Mouse (Mus musculus): ENCODE measurements around the gene Cox20.
"Not testable (repeated sequence)": the region's sequence is repeated elsewhere in the genome, so short reads cannot be mapped to it uniquely, and the experiment has no call there.

Cox20 gene

DNA sequence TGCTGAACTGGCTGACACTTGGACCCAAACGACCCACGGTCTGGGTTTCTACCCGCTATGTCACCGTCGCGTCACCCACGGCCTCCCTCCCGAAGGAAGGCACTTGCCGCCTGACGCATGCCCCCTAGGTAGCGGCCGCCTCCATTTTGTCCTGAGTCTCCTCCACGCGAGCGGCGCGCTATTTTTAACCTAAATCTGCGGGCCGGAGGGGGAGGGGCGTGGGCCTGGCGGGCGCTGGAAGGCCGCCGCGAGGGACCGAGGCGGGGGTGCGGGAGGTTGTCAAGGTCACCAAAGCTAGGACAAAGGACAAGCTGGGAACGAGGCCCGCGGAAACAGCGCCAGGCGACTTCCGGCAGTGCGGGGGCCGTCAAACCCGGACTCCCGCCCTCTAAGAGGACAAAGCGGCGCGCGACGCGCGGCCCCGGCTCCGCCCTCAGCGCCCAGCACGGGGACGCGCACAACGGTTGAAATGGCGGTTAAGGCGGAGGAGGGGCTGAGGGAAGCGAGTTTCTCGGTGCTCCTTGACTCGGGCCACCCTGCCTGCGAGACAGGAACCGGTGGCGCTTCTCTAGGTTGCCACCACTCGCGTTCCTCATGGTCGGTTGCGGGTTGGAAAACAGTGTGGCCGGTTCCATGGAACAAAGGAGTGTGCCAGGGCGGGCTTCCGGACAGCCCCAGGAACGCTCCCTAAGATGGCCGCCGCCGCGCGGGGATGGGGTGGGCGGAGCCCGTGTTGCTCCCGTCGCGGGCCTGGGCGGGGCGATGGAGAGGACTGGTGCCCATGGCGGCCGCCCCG, at the start of gene Cox20:
Cox20 (plus strand) TSS at position 742 of the 796 bp plus-strand sequence.
- peak; percentile 98 for DNase-seq

- no peak for DNase-seq
Observed at GRCm38 (mm10) chr1:178270635-178271034, 48.3 kb upstream of the Cox20 start.

DNA sequence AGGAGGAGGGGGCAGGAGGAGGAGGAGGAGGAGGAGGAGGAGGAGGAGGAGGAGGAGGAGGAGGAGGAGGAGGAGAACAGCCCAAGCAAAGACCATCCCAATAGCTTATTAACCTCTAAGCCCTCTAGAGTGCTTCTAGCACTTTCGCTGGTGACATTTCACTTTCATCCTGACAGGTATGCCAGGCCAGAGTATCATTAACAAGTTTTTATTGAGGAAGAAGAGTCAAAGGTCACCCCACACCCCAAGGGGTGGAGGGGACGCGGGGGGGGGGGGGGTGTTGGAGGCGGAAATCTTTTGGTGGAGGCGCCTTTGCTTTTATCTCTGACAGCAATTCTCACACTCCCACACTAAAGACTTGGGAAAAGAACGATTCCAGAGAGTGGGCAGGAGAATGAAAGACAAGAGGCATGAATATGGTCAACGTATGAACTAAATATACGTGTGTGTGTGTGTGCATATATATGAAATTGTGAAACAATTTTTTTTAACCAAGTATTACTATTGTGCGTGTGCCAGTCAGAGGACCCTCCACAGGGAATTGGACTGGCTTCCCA, 43.7 kb upstream of the Cox20 start:
- DNase-seq, result no peak

DNA sequence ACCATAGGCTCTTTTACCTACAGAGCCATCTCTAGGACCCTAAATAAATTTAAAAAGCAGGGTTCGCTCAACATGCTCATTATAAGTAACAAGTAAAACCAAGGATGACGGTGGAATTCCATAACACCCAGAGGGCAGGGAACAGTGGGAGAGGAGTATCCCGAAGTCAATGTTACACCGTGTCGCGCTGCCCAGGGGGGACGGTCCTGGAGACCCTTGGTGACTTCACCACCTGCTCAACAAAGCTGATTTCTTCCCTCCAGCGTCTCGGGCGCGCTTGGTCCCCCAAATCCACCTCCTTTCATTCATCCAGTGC, 43.2 kb upstream of the Cox20 start:
- DNase-seq, result no peak

- DNase-seq, result peak; percentile 53 to 64
Observed at GRCm38 (mm10) chr1:178276054-178276911, 42.6 kb upstream of the Cox20 start.

GRCm38 (mm10) chr1:178283314-178283713, 35.6 kb upstream of the Cox20 start:
- not testable (repeated sequence) for DNase-seq

- DNase-seq, result no peak
Observed at GRCm38 (mm10) chr1:178283946-178284720, 34.8 kb upstream of the Cox20 start.

DNA sequence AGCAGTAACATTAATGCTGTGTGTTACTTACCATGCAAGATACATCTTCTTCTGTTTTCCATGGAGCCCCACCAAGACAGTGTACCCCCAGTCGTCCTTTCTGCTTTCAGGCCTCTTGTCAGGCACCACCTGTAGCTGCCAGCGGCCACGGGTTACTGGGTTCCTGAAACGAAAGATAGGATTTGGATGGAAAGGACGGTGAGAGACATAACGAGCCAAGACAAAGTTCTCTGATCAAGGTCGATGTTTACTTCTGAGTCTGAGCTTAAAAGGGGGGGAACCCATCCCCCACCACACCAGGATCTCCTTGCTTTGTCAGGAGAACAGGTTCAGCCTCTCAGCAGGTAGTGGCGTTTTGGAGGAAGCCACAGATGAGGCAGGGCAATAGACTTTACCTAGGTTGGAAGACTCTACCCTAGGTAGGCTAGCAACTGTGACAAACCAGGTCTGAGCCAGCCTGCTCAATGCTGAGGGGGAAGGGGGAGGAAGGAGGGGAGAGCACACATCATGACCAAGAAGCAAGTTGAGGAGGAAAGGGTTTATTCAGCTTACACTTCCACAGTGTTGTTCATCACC, 31.2 kb upstream of the Cox20 start:
- no peak for DNase-seq

DNA sequence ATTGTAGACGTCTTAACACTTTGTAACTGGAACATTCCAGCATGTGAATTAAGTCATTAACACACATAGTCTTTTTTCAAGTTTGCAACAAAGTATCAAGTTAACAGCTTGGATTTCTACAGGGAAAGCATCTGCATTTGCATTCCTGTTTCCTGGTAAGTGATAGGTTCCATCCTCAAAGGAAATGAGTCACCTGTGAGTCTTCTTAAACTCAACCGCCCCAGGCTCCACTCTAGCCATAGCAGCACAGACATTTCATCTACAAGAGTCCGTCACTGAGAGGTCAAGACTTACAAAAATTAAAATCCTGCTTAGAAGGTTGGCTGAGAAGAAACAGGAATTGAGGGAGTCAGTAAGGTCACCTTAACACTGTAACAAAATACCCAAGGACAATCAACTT, 27.2 kb upstream of the Cox20 start:
- DNase-seq, result no peak

- no peak for DNase-seq
Observed at GRCm38 (mm10) chr1:178294051-178294450, 24.9 kb upstream of the Cox20 start.

- not testable (repeated sequence) for DNase-seq
Observed at GRCm38 (mm10) chr1:178301261-178301660, 17.7 kb upstream of the Cox20 start.

GRCm38 (mm10) chr1:178303425-178303824, 15.5 kb upstream of the Cox20 start:
- DNase-seq, result peak; percentile 62 to 67

DNA sequence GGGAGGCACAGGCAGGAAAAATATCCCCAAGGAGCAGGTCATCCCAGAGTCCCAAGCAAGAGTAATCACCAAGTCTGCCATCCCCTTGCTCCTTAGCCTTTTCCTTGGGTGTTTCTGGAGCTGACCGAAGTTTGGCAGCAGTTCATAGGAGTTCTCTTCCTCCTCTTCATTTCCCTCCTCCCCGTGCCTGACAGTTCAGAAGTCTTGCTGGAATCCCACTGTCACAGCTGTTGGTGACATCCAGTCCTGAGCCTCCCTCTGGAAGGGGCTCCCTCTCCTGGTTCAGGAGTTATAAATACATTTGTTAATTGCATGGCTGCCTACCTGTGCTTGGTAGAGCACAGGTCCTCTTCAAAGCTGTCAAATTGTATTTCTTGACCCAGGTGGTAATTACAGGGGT, 9.4 kb upstream of the Cox20 start:
- DNase-seq, result no peak

GRCm38 (mm10) chr1:178310128-178310527, 8.8 kb upstream of the Cox20 start:
- DNase-seq, result no peak

- DNase-seq, result no peak
Observed at GRCm38 (mm10) chr1:178313039-178313597, 5.8 kb upstream of the Cox20 start.

DNA sequence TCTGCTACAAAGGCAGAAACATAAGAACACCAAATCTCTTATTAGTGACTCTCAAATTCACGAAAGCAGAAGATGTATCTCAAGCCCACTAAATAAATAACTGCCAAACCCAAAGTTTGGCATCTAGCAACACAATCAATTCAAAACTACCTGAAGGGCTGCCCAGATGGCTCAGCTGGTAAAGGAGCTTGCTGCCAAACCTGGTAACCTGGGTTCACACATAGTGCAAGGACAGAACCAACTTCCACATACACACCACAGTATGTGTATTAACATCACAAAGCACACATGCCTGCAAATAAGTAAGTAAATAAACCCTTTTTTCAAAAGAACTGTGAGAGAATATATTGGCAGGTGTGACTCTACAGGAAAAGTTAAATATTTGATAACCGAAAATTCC, 4.7 kb upstream of the Cox20 start:
- no peak for DNase-seq

DNA sequence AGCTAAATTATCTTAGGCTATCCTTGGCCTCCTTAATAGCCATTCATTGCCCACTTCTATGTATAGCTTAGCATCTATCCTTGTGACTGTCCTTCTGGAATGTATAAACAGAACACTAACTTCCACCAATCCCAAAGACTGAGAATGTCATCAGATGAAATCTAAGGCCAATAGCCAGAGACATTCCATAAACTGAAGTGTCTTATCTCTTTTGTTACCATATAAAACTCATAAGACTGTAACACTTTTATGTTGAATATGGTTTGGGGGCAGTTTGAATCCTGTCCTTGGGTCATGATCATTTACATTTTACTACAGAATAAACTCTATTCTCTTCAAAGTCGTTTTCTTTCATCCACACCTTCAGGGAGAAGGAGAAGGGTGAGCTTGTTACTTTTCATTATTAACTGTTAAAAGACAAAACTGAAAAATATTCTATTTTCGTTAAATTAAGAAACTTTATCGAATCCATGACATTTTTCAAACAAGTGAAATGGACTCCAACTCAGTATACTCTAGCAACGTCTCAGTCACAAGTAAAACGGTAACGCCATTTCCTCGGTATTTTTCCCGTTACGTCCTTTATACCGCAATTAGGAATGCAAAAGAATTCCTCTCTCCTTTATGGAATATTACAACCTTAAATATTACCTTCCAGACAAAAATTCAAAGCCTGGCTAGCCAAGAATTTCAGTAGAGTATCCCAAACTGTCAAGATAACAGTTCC, 1.5 kb upstream of the Cox20 start:
- DNase-seq, result no peak

- no peak for DNase-seq
Observed at GRCm38 (mm10) chr1:178318002-178318388, 935 bp upstream of the Cox20 start.

GRCm38 (mm10) chr1:178319295-178320037, 536 bp downstream of the Cox20 start:
- no peak for DNase-seq

- DNase-seq, result no peak
Observed at GRCm38 (mm10) chr1:178320038-178320722, 1.2 kb downstream of the Cox20 start.

All from thymus, postnatal 36 days (tissue).